Mouse (Mus musculus) ZHBTc4 (cell line): Measurements from ENCODE around the gene Btaf1.

Source experiments
- DNase-seq: peaks from one replicate; pipeline ENCODE4 v3.0.0-alpha.2; 2011; ENCODE audit warnings: low read depth, low spot score

Gene Btaf1

DNA sequence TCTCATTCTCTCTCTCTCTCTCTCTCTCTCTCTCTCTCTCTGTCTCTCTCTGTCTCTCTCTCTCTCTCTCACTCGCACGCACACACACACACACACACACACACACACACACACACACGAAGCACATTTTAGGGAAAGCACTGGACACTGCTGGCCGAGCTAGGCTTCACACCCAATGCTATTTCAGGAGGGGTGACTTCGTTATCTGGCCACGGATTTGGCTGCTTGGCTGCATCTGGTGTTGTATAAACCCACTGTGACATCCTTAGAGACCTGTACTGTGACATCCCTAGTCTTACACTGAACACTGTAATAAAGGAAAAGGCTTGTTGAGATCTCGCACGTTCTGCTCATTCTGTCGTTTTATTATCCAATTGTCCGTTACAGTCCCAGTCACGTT, 95.1 kb downstream of the Btaf1 start:
- DNase-seq: no peak

DNA sequence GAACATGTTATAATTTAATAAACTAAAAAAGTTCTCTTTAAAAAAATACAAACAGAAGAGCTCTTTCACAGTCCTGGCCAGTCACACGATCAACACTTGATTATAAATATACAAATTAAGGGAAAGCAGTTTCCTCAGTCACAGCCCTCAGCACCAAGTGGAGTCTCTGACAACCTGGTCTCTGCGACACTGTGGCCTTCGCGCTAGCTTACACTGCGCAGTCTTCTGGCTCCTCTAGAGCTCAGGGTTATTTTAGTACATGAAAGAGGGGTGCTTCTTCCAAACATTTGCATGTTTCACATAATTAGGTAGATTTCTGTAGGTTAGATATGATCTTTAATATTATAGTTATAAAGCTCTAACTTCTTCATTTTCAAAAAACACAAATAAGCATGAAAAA, 96.3 kb downstream of the Btaf1 start:
- no peak for DNase-seq

DNA sequence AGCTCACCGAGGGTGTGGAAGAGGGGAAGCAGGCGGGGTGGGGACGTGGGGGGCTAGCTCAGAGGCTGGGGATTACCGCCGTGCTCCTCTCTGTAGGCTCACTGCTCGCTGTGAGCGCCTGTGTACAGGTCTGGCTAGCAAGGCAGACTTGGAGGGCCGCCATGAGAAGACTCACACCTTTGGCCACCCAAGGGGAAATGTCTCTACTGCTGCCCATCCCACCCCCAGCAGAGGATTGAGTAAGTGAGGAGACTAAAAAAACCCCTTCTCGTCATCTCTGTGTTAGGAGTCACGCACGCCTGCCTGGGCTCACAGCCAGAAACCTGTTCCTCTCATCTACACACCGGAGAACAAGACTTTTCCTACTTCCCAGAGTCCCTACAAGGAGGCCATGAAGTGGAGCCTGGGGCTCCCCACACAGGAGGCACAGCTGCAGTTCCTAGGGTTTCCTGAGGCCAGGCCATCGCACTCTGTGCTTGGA, 100.0 kb downstream of the Btaf1 start:
- DNase-seq: peak; percentile 15

DNA sequence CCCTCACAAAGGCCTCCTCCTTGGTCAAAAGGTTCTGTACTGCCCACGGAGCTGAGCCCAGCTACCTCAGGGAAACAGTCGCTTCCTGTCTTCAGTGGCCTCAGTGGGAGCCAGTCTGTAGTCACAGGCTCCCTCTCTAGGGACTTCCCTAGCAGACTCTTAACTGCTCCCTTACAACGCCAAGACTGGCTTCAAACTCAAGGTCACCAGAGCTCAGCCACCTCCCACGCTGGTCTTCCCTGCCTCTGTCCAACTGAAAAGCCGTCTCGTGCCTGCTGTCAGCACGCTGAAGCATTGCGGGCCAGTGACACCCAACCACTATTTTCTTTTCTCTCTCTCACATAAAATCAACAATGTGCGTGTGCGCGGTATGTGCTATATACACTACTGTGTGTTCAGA, 100.5 kb downstream of the Btaf1 start:
- peak; percentile 43 for DNase-seq

DNA sequence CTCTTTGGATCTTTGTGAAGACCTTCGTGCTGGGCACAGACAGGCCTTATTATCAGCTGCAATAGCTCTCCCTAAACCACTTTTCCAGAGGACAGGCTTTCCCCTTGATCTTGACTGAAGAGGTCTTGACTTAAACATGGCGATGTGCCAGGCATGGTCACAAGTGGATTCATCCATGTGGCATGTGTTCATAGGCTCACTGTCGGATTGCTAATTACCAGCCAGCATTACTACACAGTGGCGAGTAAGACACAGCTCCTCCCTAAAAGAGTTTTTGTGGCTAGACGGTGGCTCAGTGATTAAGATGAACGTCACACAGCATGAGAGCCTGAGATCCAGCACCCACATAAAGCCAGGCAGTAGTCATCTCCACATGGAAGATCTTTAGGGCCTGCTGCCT, 103.9 kb downstream of the Btaf1 start:
- no peak for DNase-seq

DNA sequence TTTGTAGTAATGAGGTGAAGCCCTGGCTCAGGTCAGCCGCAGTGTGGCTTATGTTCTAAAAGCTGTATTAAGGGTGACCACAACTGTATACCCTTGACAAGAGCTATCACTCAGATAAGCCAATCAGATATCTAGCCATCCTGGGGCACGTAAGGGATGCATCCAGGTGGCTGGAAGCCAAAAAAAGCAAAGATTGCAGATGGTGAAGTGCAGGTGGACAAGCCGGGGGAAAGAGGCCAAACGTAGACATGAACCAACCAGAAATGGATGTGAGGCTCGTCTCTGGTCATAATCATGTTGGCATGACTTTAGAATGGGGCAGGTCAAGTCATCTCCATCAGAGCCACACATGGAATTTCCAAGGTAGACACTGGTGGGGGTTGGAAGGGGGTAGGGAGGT, 105.6 kb downstream of the Btaf1 start:
- DNase-seq: no peak

DNA sequence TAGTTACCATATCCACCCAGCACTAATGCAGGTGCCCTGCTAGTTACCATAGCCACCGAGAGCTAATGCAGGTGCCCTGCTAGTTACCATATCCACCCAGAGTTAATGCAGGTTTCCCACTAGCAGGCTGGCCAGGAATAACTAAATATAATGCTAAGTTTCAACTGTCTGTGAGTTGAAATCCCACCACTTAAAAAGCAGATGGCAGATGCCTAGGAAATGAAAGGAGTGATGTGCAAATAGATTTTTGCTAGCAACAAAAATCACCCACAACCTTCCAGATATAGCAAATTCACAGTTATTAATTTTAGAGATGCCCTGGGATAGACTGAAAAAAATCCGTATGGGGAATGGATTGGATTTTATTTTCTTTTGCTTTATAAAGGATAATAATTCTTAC, 106.5 kb downstream of the Btaf1 start:
- no peak for DNase-seq

DNA sequence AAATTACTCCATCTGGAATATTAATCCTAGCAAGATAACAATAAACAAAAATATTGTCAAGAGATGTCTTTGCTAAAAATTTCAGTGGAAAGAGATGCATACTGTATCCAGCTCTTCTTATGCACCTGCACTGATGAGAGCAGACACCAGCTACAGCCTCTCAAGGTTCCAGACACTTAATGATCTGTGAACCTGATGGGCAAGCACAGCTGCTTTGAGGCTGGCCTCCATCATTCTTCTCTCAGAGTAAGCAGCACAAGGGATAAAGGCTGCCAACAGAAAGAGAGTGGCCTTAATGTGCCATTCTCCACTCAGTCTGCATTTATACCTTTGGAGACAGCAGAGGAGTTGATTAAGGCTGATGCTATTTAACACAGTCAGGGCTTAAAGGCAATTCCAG, 115.0 kb downstream of the Btaf1 start:
- no peak for DNase-seq

DNA sequence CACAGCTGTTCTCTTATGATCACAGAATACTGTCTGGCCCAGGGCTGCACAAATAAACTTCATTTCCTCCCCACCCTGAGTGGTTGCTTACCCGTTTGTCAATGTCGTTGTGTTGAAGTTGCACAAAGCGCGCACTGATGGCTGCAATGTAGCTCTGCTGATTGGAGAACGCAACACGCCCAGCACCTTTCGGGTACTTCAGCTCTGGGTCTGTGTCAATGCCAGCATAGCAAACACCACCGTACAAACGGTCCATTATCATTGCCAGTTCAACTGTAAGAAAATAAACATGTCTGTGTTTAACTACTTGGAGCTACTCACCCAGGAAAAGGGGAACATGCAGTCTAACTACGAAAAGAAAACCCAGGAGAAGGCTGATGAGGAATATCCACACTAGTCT, 118.6 kb downstream of the Btaf1 start:
- no peak for DNase-seq

DNA sequence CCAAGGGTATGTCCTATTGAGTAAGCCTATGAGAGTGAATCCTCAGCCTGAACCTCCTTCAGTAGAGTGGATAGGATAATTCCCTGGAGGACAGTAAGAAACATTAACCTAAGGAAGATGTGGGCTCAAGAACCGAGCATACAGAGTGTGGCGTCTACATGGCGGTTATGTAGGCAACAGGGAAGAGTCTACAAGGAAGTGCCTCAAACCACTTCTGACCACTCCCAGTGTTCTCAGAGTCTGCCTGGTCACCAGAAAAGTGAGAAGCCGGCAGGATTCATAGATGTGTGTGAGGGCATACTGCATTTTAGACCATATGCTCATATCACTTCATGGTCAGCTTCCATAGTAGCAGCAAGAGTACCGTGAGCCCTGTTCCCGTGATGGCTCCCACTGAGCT, 122.6 kb downstream of the Btaf1 start:
- no peak for DNase-seq

DNA sequence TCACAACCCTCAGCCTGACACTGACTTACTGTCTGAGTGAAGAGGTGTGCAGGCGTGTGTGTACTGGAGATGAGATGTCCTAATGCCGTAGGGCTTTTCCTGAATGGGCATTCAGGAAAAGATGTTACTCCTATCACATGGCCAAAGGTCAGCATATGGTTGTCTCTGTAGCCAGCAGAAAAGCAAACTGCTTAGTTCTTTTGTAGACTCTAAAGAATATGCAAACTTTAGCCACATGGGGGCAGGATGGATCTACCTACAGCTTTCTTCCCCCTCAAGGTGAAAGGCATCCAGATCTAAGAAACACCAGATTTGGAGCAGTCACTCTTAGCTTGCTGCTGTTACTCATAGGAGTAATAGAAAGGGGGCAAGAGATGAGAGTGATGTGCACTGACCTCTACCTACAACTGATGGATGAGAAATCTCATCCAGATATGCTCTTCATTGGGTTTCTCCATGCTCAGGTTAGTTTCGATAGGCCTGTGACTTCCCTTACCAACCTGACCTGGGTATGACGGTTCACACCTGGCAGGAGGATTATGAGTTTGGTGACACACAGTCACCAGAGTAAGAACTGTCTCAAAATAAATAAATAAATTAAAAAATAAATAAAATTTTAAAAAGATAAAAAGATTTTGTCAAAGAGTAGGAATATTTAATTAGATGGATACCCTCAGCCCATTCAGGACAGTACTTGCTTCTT, 124.9 kb downstream of the Btaf1 start:
- peak; percentile 74 for DNase-seq

DNA sequence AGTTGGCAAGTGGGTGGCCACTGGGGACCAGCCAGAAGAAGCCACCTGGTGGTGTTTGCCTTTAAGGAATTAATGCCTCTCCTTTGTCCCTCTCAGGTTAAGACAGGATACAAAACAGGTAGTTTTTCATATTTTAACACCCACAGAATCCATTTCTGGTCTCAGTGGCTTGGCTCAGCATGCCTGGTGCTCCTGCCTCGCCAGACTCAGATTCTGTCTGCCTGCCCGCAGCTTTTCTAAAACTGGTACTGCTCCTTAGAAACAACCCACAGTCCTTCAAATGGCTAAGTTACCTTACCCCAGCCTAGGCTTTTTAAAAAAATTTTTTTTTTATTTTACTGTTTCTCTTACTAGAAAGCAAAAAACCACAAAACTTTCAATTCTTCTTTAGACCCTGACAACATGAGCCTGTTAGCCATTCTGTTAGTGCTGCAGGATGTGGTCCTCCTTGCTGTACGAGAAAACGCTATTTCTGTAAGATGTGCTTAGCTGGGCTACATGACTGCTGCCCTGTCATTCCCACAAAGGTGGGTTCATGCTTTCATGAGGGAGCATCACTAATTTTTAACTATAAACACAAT, 130.2 kb downstream of the Btaf1 start:
- no peak for DNase-seq

DNA sequence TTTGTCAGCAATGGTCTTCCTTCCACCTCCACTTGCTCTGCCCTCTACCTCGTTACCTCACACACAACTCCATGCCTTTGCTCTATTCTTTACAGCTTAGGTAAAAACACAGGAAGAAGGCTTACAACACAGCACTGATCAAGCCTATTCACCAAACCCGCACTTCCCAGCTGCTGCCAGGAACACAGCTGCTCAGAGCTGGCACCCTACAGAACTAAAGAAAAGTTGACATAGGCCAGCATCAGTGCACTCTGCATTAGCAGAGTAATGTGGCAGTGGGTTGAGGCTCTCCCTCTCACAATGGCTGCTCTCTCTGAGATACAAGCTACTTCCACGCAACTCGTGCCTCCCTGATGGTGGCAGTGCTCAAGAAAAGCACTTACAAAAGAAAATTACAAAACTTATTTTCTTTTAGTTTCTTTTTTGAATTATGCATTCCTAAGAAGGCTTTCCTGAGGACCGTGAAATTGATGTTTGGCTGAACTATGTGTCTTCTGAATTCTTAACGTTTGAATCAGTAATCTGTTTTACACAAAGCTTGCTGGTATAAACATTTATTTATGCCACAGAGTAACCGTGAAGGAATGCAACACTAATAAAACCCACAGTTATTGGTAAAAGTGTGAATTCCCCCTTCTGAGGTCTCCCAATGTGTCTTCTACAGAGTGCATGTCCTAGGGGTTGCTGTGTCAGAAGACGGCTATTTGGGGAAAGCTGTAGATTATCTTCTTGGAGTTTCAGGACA, 131.5 kb downstream of the Btaf1 start:
- DNase-seq: no peak

DNA sequence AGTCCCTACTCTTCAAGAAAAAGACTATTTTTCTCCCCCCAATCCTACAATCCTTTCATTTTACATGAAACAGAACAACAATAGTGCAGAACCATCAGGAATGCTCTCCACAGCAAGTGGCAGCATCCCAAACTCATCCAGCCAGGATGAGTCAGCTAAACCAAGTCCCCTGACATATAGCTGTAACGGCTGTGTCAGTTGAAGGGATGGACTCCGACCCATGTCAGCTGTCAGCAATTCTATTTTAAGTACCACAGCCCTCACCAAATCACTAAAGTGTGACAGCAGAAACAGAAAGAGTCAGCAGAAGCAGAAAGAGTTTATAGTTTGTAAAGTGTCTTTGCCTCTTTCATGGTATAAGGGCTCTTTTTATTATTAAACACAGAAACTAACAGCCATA, 133.7 kb downstream of the Btaf1 start:
- no peak for DNase-seq

DNA sequence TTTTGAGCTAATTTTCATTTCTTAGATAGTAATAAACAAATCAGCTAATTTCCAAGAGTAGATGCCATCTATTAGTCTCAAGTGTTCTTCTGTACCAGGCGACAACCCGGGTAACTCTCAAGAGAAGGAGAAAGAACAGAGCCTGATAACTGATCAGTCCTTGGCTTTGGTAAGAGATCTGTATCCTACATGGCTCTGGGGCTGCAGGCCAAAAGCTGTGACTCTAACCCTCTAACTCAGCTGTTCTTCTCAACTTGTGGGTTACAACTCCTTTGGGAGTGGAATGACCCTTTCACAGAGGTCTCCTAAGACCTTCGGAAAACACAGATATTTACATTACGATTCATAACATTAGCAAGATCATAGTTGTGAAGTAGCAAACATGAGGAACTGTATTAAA, 134.2 kb downstream of the Btaf1 start:
- no peak for DNase-seq
